Mouse (Mus musculus): ENCODE measurements around the gene Zmynd12. TPM values are rescaled to one million over a fixed set of nuclear protein-coding genes. Genes with fewer than 3 reads are reported as not detected.

Zmynd12 gene
- total RNA-seq, 2 experiments from 2014 or later: 0.30 to 0.50 TPM

DNA sequence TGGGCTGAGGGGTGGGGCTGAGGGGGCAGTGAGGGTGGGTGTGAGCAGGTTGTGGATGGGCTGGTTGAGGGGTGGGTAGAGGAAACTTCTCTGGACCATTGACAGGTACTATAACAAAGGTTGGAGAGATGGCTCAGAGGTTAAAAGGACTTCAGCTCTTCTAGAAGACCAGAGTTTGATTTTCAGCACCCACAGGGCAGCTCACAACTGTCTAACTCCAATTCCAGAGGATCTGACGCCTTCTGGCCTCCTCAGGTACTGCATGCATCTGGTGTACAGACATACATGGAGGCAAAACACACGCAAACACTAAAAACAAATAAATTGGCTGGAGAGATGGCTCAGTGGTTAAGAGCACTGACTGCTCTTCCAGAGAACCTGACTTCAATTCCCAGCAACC, 89.0 kb downstream of the Zmynd12 start:
- no peak for DNase-seq (ENCODE audit: low spot score in 2 of 2)

DNA sequence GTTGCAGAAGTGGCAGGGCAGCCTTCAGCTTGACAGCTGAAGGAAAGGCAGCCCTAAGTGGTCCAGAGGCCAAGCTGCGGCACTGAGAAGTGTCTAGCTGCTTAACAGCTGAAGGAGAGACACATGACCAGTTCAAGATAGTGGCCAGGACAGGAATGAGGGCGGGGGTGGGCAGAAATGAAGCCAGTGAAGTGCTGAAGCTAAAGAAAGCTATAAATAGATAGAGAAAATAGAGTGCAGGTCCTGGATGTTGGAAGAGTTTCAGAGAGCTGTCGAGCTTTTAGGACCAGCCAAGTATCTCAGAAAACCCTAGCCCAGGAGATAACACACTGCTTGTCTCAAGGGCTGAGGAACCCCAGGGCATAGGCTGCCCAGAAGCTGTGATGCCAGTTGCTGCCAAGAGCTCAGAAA, 90.1 kb downstream of the Zmynd12 start:
- no peak for DNase-seq (ENCODE audit: low spot score in 2 of 2)

Other genes starting within 250 kb of the Zmynd12 start
- gene Zfp691, start 248.6 kb upstream of the Zmynd12 start, total RNA-seq (2021): 1 to 10 TPM; 6.8 to 8.2 TPM
- under 1 TPM; 0.27 to 0.43 TPM for gene Ermap, start 232.8 kb upstream of the Zmynd12 start, total RNA-seq (2021)
- gene Svbp, start 227.5 kb upstream of the Zmynd12 start, total RNA-seq (2021): 10 to 100 TPM; 15.4 to 17.5 TPM
- under 1 TPM; 0.74 to 0.87 TPM for gene Tmem269, start 204.6 kb upstream of the Zmynd12 start, total RNA-seq (2021)
- gene AU022252, start 190.1 kb upstream of the Zmynd12 start, total RNA-seq (2021): 10 to 100 TPM; 29.3 to 36.5 TPM
- gene P3h1, start 189.9 kb upstream of the Zmynd12 start, total RNA-seq (2021): 1 to 10 TPM; 7.7 to 8.5 TPM
- under 1 TPM; 0.13 to 0.40 TPM for gene Cldn19, start 167.4 kb upstream of the Zmynd12 start, total RNA-seq (2021)
- gene Ybx1, start 128.2 kb upstream of the Zmynd12 start, total RNA-seq (2021): 100 to 1,000 TPM; 242 to 255 TPM
- gene Ppih, start 102.3 kb upstream of the Zmynd12 start, total RNA-seq (2021): 10 to 100 TPM; 13.0 to 16.3 TPM
- 10 to 100 TPM; 23.5 to 24.0 TPM for gene Ccdc30, start 7.3 kb upstream of the Zmynd12 start, total RNA-seq (2021)
- gene Ppcs, start 394 bp upstream of the Zmynd12 start, total RNA-seq (2021): 1 to 10 TPM; 4.9 TPM
- 10 to 100 TPM; 12.1 to 12.4 TPM for gene Rimkla, start 69.8 kb downstream of the Zmynd12 start, total RNA-seq (2021)
- 10 to 100 TPM; 81.4 to 83.1 TPM for gene Foxj3, start 114.2 kb downstream of the Zmynd12 start, total RNA-seq (2021)
- 10 to 100 TPM; 24.7 to 29.7 TPM for gene Frg2f1, start 116.7 kb downstream of the Zmynd12 start, total RNA-seq (2021)
- not detected for gene Guca2a, start 214.9 kb downstream of the Zmynd12 start, total RNA-seq (2021)
- not detected for gene Guca2b, start 236.1 kb downstream of the Zmynd12 start, total RNA-seq (2021)

All from layer of hippocampus, adult 18-20 months (tissue).